Mouse (Mus musculus) heart, embryonic 13.5 days (tissue): Measurements from ENCODE around the gene Slc47a1. TPM values are rescaled to one million over a fixed set of nuclear protein-coding genes. Genes with fewer than 3 reads are reported as not detected.

Source experiments
- ATAC-seq: fragments of 200-750 bp; cut with Nextera tagmentation; 2 replicates; pipeline ENCODE4 v1.8.0; 2017; ENCODE audit warnings: moderate TSS enrichment; ENCODE audit not compliant: insufficient number of reproducible peaks, low FRiP score, low TSS enrichment; ENCODE audit errors: extremely low read depth
- H3K27ac ChIP-seq: fragments of 300-500 bp; sonication (generic); replicated peaks from 2 replicates; pipeline ENCODE4 v1.5.1; 2015; ENCODE audit warnings: moderate library complexity, mild to moderate bottlenecking, inconsistent platforms
- H3K27me3 ChIP-seq: fragments of 300-500 bp; sonication (generic); replicated peaks from 2 replicates; pipeline ENCODE4 v1.6.1; 2015; ENCODE audit warnings: mild to moderate bottlenecking, inconsistent platforms
- H3K36me3 ChIP-seq: fragments of 300-500 bp; sonication (generic); 2 replicates; pipeline ENCODE4 v1.6.1; 2015; ENCODE audit warnings: mild to moderate bottlenecking, inconsistent platforms
- H3K4me1 ChIP-seq: fragments of 300-500 bp; sonication (generic); 2 replicates; pipeline ENCODE4 v1.6.1; 2015; ENCODE audit warnings: inconsistent platforms
- H3K4me2 ChIP-seq: fragments of 300-500 bp; sonication (generic); 2 replicates; pipeline ENCODE4 v1.6.1; 2015; ENCODE audit warnings: inconsistent platforms, mild to moderate bottlenecking, moderate library complexity
- H3K4me3 ChIP-seq: fragments of 300-500 bp; sonication (generic); 2 replicates; pipeline ENCODE4 v1.5.1; 2015; ENCODE audit warnings: moderate library complexity, mild to moderate bottlenecking, inconsistent platforms
- H3K9ac ChIP-seq: fragments of 300-500 bp; sonication (generic); 2 replicates; pipeline ENCODE4 v1.6.1; 2015; ENCODE audit warnings: inconsistent platforms, mild to moderate bottlenecking, moderate library complexity
- H3K9me3 ChIP-seq: fragments of 300-500 bp; sonication (generic); 2 replicates; pipeline ENCODE4 v1.6.1; 2016; ENCODE audit warnings: inconsistent platforms
- WGBS: fragments of 180-500 bp; shearing (Covaris S2); methylation state at CpG from one replicate; pipeline ENCODE4 v1.1.7; 2015; ENCODE audit warnings: mixed read lengths; 5-methylcytosine and 5-hydroxymethylcytosine counted together
- polyA plus RNA-seq: library from polyadenylated mRNA; unstranded; fragments of >200 nt; fragmentation: Nextera tagmentation; extraction: Ambion mirVana; gene quantifications from 2 replicates; pipeline ENCODE4 v1.2.1, GENCODE M21; 2015

The Slc47a1 gene
- polyA plus RNA-seq, 1 experiment from 2014 or later = 24.6 TPM

DNA sequence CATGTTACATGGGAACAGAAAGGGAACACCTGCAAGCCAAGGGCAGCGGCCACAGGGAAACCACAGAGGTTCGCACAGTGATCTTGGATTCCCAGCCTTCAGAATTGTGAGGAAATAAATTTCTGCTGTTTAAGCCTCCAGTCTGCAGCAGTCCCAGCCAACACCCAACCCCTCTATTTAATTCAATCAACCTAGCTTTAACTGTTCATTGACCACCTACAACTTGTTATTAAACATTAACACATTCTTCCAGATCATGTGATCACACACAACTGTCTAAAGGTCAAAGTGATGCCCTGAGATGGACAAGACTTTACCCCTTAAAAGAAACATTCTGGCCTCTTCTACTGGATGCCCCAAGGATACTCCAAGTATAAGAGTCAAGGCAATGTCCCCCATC lies 9.5 kb downstream of the Slc47a1 start:
- no peaks in the 10 kb centered on the region for H3K36me3 ChIP-seq
- no peaks in the 10 kb centered on the region for H3K9me3 ChIP-seq
- no peak overlapping the region for H3K27ac ChIP-seq
- H3K4me1 ChIP-seq = peaks cover 45% of the 10 kb centered on the region
- H3K27me3 ChIP-seq = peaks cover 16% of the 10 kb centered on the region
- no peak for ATAC-seq
- H3K4me2 ChIP-seq = no peak overlapping the region
- 91% methylated on average over 2 of the region's 2 CpGs for WGBS
- no peak overlapping the region for H3K4me3 ChIP-seq
- H3K9ac ChIP-seq = no peak overlapping the region

DNA sequence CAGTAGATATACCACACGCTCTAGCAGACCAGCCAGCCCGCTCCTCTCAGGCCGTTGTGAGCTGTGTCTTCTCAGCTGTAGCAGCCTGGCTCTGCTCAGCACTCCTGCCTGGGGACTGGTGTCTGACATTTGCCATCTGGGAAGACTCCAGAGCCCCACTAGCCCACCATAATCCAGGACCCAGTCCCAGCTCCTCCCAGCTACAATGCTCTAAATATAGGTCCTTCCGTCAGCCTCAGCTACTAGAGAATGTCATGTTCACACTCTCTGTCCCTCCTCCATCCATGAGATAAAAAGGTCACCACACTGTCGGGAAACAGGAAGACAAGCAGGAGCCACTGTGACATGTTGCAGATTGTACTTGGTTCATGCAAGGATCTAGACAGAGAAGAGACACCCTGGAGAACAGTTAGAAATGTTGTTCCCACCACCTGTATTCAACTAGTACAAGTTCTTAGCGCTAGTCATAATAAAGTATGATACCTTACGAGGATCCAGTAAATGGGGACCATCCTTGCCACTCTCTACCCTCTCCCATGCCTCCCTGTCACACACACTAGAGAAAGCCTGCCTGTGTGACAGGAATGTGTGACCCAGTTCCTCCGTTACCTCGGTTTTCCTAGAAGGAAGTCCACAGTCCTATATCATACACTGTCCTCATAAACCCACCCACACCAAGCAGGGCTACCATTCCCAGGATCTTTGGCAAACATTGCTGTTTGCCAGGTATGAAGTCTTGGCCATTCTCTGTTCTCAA lies 11.4 kb downstream of the Slc47a1 start:
- Histone ChIP-seq H3K4me2 (peak overlapping the region; percentile 61), H3K4me1 (peaks cover 48% of the 10 kb centered on the region), H3K27me3 (peaks cover 4% of the 10 kb centered on the region), H3K27ac (peak overlapping the region; percentile 99), H3K9me3 (no peaks in the 10 kb centered on the region), H3K9ac (peak overlapping the region; percentile 74), H3K36me3 (no peaks in the 10 kb centered on the region), H3K4me3 (peak overlapping the region; percentile 29)
- peak; percentile 76; the same call in 1 of the 2 replicates for ATAC-seq
- 17% methylated on average over 9 of the region's 9 CpGs for WGBS

DNA sequence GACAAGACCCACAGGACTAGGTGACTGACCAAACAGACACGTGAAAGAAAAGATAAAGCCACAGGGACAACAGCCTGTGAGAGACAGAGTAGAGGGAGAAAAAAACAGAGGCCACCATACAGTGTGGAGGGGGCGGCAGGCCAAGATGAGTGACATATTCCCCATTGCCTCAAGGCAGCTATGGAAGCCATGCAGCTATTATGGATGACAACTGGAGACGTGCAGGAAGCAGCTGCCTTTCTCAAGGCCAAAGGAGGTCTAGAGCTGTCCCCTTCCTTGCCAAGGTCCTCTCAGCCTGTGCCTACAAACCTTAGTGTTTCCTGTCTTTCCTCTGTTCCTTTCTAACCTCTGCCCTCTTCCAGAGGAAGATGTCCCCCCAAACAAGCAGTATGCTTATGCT lies 12.2 kb downstream of the Slc47a1 start:
- peaks cover 53% of the 10 kb centered on the region for H3K4me1 ChIP-seq

DNA sequence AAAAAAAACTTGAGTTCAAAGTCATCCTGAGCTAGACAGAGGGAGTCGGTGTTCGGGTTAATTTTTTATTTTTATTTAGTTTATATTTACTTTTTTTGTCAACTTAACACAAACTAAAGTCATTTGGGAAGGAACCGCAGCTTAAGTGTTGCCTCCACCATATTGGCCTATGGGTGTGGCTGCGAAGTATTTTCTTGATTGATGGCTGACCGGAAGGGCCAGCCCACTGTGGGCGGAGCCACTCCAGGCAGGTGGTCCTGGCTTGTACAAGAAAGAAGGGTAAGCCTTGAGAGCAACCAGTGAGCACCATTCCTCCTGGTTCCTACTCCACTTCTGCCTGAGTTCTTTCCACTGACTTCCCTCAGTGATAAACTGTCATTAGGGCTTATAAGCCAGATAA lies 14.0 kb downstream of the Slc47a1 start:
- no peak overlapping the region for H3K4me3 ChIP-seq
- WGBS = 83% methylated on average over 6 of the region's 6 CpGs
- ATAC-seq = no peak
- no peak overlapping the region for H3K9ac ChIP-seq
- H3K36me3 ChIP-seq = no peaks in the 10 kb centered on the region
- H3K27ac ChIP-seq = no peak overlapping the region
- H3K27me3 ChIP-seq = no peaks in the 10 kb centered on the region
- no peaks in the 10 kb centered on the region for H3K9me3 ChIP-seq
- H3K4me2 ChIP-seq = no peak overlapping the region
- peaks cover 49% of the 10 kb centered on the region for H3K4me1 ChIP-seq

More for the DNA sequence above, 12.2 kb downstream of the Slc47a1 start:
- Histone ChIP-seq H3K9ac (peak overlapping the region; percentile 74), H3K27ac (peak overlapping the region; percentile 99), H3K4me2 (peak overlapping the region; percentile 61), H3K27me3 (peaks cover 4% of the 10 kb centered on the region), H3K36me3 (no peaks in the 10 kb centered on the region), H3K9me3 (no peaks in the 10 kb centered on the region), H3K4me3 (peak overlapping the region; percentile 29)
- WGBS = 22% methylated on average over 3 of the region's 3 CpGs
- ATAC-seq = no peak

DNA sequence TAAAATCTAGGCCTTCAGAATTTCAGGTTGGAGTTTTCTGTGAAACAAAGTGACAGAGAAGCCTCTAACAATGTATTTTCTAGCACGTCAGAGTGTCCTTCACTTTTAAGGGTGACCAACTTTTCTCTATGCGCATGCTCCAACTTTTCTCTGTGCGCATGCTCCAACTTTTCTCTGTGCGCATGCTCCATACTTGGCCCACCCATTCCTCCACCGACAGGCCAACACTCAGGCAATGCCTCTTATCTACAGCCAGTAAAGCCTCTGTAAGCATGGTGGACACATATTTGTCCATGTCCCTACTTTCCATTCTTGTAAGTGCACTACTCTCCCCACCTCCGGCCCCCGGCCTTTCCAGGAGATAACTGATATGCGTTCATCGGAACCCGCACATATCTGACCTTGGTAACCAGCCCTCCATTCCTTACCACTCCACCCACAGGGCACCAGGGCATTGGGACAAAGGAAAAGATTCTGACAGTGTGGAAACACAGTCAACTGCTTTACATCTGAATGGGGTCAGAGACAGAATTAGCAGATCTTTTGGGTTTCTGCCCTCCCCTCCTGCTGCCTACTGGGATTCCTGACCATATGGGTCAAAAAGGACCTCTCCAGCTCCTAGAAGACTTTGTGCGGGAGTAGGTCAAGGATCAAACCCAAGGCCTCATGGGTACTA lies 16.5 kb downstream of the Slc47a1 start:
- H3K9ac ChIP-seq = no peak overlapping the region
- H3K27ac ChIP-seq = peak overlapping the region; percentile 73
- H3K36me3 ChIP-seq = 0 out of 2 replicates have a peak, but pooled peaks cover 6% of the 10 kb centered on the region
- peaks cover 29% of the 10 kb centered on the region for H3K4me1 ChIP-seq
- no peaks in the 10 kb centered on the region for H3K27me3 ChIP-seq
- ATAC-seq = no peak
- H3K4me2 ChIP-seq = no peak overlapping the region
- no peaks in the 10 kb centered on the region for H3K9me3 ChIP-seq
- WGBS = 63% methylated on average over 11 of the region's 11 CpGs
- no peak overlapping the region for H3K4me3 ChIP-seq

DNA sequence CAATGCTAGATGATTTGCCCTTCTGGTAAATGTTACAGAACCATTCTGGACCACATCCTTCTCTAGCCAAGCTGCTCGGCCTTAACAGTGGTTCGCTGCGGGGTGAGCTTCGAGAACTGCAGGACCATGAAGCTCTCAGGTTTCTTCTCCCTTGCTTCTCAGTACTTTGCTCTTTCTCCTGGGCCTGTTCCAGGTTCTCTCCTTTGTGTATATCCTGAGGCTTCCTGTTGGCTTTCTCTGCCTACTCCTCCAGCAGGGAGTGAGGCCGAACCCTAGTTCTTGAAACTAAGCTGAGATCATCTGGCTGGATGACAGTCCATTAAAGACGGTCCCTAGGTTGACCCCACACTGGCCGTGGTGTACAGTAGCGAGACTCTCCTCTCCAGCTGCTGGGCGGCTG lies 21.5 kb downstream of the Slc47a1 start:
- no peak overlapping the region for H3K4me3 ChIP-seq
- H3K4me2 ChIP-seq = no peak overlapping the region
- no peak overlapping the region for H3K9ac ChIP-seq
- 0 out of 2 replicates have a peak, but pooled peaks cover 6% of the 10 kb centered on the region for H3K36me3 ChIP-seq
- H3K27ac ChIP-seq = no peak overlapping the region
- H3K27me3 ChIP-seq = no peaks in the 10 kb centered on the region
- ATAC-seq = no peak
- 76% methylated on average over 9 of the region's 9 CpGs for WGBS
- no peaks in the 10 kb centered on the region for H3K9me3 ChIP-seq
- H3K4me1 ChIP-seq = peaks cover 7% of the 10 kb centered on the region

DNA sequence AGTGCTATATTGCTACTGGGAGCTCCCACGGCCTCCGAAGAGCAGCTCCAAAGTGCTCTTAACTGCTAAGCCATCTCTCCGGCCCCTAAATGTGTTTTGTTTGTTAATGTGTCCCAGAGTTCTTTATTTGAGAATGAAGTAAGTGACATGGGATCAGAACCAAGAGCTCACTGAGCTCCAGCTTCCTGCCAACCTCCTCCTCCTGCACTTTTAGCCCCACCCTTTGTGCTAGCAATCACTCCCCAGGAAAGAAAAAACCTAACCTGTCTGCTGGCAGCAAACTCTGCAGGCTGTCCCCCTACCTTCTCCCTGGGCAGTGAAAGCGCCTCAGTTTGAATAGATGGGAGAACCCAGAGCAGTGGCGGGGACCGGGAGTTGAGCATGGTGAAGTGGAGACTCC lies 22.0 kb downstream of the Slc47a1 start:
- no peak overlapping the region for H3K9ac ChIP-seq
- H3K36me3 ChIP-seq = 0 out of 2 replicates have a peak, but pooled peaks cover 6% of the 10 kb centered on the region
- no peaks in the 10 kb centered on the region for H3K27me3 ChIP-seq
- no peak overlapping the region for H3K4me2 ChIP-seq
- H3K4me3 ChIP-seq = no peak overlapping the region
- ATAC-seq = no peak
- peaks cover 4% of the 10 kb centered on the region for H3K4me1 ChIP-seq
- no peak overlapping the region for H3K27ac ChIP-seq
- H3K9me3 ChIP-seq = no peaks in the 10 kb centered on the region
- WGBS = 76% methylated on average over 6 of the region's 6 CpGs

DNA sequence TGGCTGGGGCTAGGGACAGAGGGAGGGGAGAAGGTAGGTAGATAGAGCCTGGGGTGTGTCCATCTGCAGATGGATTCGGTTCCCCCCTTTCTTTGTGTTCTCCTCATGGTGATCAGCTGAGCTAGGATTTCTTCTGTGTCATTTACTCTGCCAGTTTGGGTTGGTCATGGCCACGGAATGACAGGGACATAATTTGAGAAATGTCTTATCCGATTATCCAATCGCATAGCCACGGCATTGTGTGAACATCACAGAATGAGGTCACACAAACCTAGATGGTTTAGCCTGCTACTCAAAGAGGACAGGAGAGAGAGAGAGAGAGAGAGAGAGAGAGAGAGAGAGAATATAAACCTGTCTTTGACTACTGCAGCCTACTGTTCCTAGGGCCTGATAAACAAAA lies 22.8 kb downstream of the Slc47a1 start:
- Histone ChIP-seq H3K27ac (no peak overlapping the region), H3K9me3 (no peaks in the 10 kb centered on the region), H3K36me3 (0 out of 2 replicates have a peak, but pooled peaks cover 6% of the 10 kb centered on the region), H3K27me3 (no peaks in the 10 kb centered on the region), H3K4me2 (no peak overlapping the region), H3K9ac (no peak overlapping the region), H3K4me3 (no peak overlapping the region), H3K4me1 (peaks cover 4% of the 10 kb centered on the region; the same call in 1 of the 2 replicates)
- ATAC-seq = no peak
- 84% methylated on average over 5 of the region's 5 CpGs for WGBS

DNA sequence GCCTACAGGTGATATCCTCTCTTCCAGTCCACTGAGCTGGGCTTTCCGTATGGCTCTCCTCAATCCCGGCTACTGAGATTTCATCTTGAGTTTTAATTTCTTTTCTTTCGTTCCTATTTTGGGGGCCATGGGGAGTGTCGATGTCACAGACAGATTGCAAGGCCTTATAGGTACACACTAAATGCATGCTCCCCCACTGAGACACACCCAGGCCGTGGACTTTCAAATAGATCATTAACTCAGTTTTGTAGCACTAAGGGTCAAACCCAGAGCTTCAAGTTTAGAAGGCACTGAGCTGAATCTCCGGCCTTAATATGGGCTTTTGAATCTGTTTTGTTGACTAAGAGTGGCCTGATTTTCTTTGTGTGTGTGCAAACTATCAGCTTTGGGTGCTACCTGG lies 23.8 kb downstream of the Slc47a1 start:
- Histone ChIP-seq H3K36me3 (0 out of 2 replicates have a peak, but pooled peaks cover 6% of the 10 kb centered on the region), H3K9ac (no peak overlapping the region), H3K9me3 (no peaks in the 10 kb centered on the region), H3K27me3 (no peaks in the 10 kb centered on the region), H3K4me1 (peaks cover 4% of the 10 kb centered on the region; the same call in 1 of the 2 replicates), H3K4me3 (no peak overlapping the region), H3K4me2 (no peak overlapping the region), H3K27ac (no peak overlapping the region)
- 75% methylated on average over 6 of the region's 6 CpGs for WGBS
- no peak for ATAC-seq

DNA sequence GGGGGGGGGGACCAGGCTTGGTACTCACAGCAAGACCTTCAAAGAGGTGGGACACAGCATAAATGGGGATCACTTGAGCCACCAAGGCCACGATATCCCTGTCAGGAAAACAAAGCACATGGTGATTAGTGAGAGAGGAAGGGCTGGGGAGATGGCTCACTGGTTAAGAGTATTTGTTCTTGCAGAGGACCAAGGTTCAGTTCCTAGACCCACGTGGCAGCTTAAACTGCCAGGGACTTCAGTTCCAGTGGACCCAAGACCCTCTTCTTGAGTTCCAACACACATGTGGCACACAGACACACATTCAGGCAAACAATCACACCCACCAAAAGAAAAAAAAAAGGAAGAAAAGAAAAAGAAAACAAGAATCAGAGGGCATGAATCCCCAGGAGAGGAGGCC lies 25.1 kb downstream of the Slc47a1 start:
- no peak overlapping the region for H3K4me3 ChIP-seq
- H3K27ac ChIP-seq = no peak overlapping the region
- no peak overlapping the region for H3K4me2 ChIP-seq
- no peaks in the 10 kb centered on the region for H3K9me3 ChIP-seq
- ATAC-seq = no peak
- H3K27me3 ChIP-seq = peaks cover 8% of the 10 kb centered on the region; the same call in 1 of the 2 replicates
- H3K9ac ChIP-seq = no peak overlapping the region
- H3K36me3 ChIP-seq = 0 out of 2 replicates have a peak, but pooled peaks cover 1% of the 10 kb centered on the region
- 75% methylated on average over 2 of the region's 2 CpGs for WGBS
- peaks cover 4% of the 10 kb centered on the region; the same call in 1 of the 2 replicates for H3K4me1 ChIP-seq

DNA sequence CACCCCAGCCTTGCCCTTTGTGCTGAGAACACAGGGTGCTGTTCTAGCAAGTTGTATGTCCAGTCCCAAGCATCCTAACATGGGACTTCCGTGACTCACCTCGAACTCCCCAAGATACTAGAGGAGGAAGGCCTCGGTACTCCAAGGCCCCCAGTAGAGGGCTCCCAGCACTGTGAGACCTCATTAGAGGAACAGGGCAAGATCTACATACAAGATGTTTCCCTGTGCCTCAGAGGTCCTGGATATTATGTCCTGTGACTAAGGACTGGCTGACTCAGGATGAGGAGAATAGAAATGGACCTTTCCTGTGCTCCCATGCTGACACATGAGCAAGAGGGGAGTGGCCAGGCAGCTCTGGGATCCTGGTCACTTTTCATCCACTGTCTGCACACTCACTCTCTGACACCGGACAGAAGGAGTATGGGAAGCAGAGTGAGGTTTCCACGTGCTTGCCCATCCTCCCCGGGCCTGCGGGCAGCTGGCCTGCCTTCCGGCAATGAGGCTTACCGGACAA lies 25.9 kb downstream of the Slc47a1 start:
- WGBS = 48% methylated on average over 9 of the region's 9 CpGs
- Histone ChIP-seq H3K9ac (no peak overlapping the region), H3K4me2 (no peak overlapping the region), H3K4me1 (peaks cover 4% of the 10 kb centered on the region; the same call in 1 of the 2 replicates), H3K27ac (no peak overlapping the region), H3K36me3 (no peaks in the 10 kb centered on the region), H3K4me3 (no peak overlapping the region), H3K9me3 (no peaks in the 10 kb centered on the region), H3K27me3 (peaks cover 11% of the 10 kb centered on the region; the same call in 1 of the 2 replicates)
- ATAC-seq = no peak
